Mouse (Mus musculus): ENCODE results near the gene Speer4c. TPM values are rescaled to one million over a fixed set of nuclear protein-coding genes. Genes with fewer than 3 reads are reported as not detected.
"Not testable (repeated sequence)": the region's sequence is repeated elsewhere in the genome, so short reads cannot be mapped to it uniquely, and the experiment has no call there.

Speer4c gene
- polyA plus RNA-seq (2012; rRNA removed) = not detected in 2 replicates

DNA sequence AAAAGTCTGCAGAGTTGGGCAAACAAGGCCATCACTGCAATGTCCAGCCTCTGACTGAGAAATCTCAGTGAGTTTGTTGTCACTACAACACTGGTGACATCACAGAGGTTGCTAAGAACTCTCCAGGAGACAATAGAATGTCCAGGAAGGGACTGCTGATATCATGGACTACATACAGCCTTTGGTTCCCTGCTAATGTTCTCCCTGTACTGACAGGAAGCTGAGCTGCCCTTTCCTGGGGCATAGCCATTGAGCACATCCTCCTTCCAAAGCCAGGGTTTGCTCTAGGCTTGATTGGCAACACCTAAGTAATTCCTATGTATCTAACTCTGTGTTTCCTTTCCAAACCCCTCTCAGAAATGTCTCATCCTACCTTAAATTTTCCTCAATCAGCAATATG is at the start of gene Speer4c:
TSS of gene Speer4c (minus strand) at position 101 of the 400 bp plus-strand sequence.
- H3K4me3 ChIP-seq (replicated peaks; ENCODE audit: insufficient read depth, low read depth, low read length); H3K27me3 ChIP-seq (ENCODE audit: control insufficient read depth, insufficient read depth, low read length); DNase-seq; H3K27ac ChIP-seq (ENCODE audit: insufficient read depth, low read length); H3K4me1 ChIP-seq (ENCODE audit: control insufficient read depth, insufficient read depth, low read length): not testable (repeated sequence)

GRCm38 (mm10) chr5:15747478-15748255 is 33.6 kb upstream of the Speer4c start:
- DNase-seq = no peak
- H3K27me3 ChIP-seq (ENCODE audit: control insufficient read depth, insufficient read depth, low read length) = no peaks in the 10 kb centered on the region
- H3K27ac ChIP-seq (ENCODE audit: insufficient read depth, low read length) = no peak overlapping the region
- TF ChIP-seq POLR2A (IDR thresholded peaks at IDR 0.05; ENCODE audit: borderline replicate concordance, insufficient read depth, low read length) (no peak), CTCF (IDR thresholded peaks at IDR 0.05; ENCODE audit: borderline replicate concordance, insufficient read depth, low read depth, low read length) (no peak)
- H3K4me3 ChIP-seq (replicated peaks; ENCODE audit: insufficient read depth, low read depth, low read length) = no peak overlapping the region
- H3K4me1 ChIP-seq (ENCODE audit: control insufficient read depth, insufficient read depth, low read length) = no peaks in the 10 kb centered on the region
- 83% methylated on average over 4 of the region's 4 CpGs for WGBS

GRCm38 (mm10) chr5:15734097-15734867 is 20.2 kb upstream of the Speer4c start:
- no peak overlapping the region for H3K4me3 ChIP-seq (replicated peaks; ENCODE audit: insufficient read depth, low read depth, low read length)
- 84% methylated on average over 3 of the region's 3 CpGs for WGBS
- TF ChIP-seq CTCF (IDR thresholded peaks at IDR 0.05; ENCODE audit: borderline replicate concordance, insufficient read depth, low read depth, low read length) (no peak), POLR2A (IDR thresholded peaks at IDR 0.05; ENCODE audit: borderline replicate concordance, insufficient read depth, low read length) (no peak)
- no peaks in the 10 kb centered on the region for H3K4me1 ChIP-seq (ENCODE audit: control insufficient read depth, insufficient read depth, low read length)
- H3K27ac ChIP-seq (ENCODE audit: insufficient read depth, low read length) = no peak overlapping the region
- no peak for DNase-seq
- H3K27me3 ChIP-seq (ENCODE audit: control insufficient read depth, insufficient read depth, low read length) = no peaks in the 10 kb centered on the region

- DNase-seq; H3K27me3 ChIP-seq (ENCODE audit: control insufficient read depth, insufficient read depth, low read length); H3K4me1 ChIP-seq (ENCODE audit: control insufficient read depth, insufficient read depth, low read length); H3K4me3 ChIP-seq (replicated peaks; ENCODE audit: insufficient read depth, low read depth, low read length); H3K27ac ChIP-seq (ENCODE audit: insufficient read depth, low read length): not testable (repeated sequence)
- WGBS = 25% methylated on average over 5 of the region's 5 CpGs
These were observed 11.2 kb downstream of the Speer4c start for GRCm38 (mm10) chr5:15702891-15703290.

GRCm38 (mm10) chr5:15697719-15698118 is 16.4 kb downstream of the Speer4c start:
- not testable (repeated sequence) for H3K27me3 ChIP-seq (ENCODE audit: control insufficient read depth, insufficient read depth, low read length); H3K4me3 ChIP-seq (replicated peaks; ENCODE audit: insufficient read depth, low read depth, low read length); H3K27ac ChIP-seq (ENCODE audit: insufficient read depth, low read length); H3K4me1 ChIP-seq (ENCODE audit: control insufficient read depth, insufficient read depth, low read length); DNase-seq
- 23% methylated on average over 2 of the region's 2 CpGs for WGBS

GRCm38 (mm10) chr5:15691849-15692248 is 22.2 kb downstream of the Speer4c start:
- not testable (repeated sequence) for H3K4me3 ChIP-seq (replicated peaks; ENCODE audit: insufficient read depth, low read depth, low read length)

GRCm38 (mm10) chr5:15690822-15691221 is 23.2 kb downstream of the Speer4c start:
- H3K4me3 ChIP-seq (replicated peaks; ENCODE audit: insufficient read depth, low read depth, low read length); DNase-seq; H3K27ac ChIP-seq (ENCODE audit: insufficient read depth, low read length); H3K4me1 ChIP-seq (ENCODE audit: control insufficient read depth, insufficient read depth, low read length); H3K27me3 ChIP-seq (ENCODE audit: control insufficient read depth, insufficient read depth, low read length): not testable (repeated sequence)
- 81% methylated on average over 4 of the region's 4 CpGs for WGBS

More at GRCm38 (mm10) chr5:15691849-15692248, 22.2 kb downstream of the Speer4c start:
- WGBS = 80% methylated on average over 4 of the region's 4 CpGs
- H3K4me1 ChIP-seq (ENCODE audit: control insufficient read depth, insufficient read depth, low read length); H3K27me3 ChIP-seq (ENCODE audit: control insufficient read depth, insufficient read depth, low read length); DNase-seq; H3K27ac ChIP-seq (ENCODE audit: insufficient read depth, low read length): not testable (repeated sequence)

GRCm38 (mm10) chr5:15689659-15690213 is 24.3 kb downstream of the Speer4c start:
- H3K27me3 ChIP-seq (ENCODE audit: control insufficient read depth, insufficient read depth, low read length); H3K4me1 ChIP-seq (ENCODE audit: control insufficient read depth, insufficient read depth, low read length); H3K4me3 ChIP-seq (replicated peaks; ENCODE audit: insufficient read depth, low read depth, low read length); H3K27ac ChIP-seq (ENCODE audit: insufficient read depth, low read length); DNase-seq: not testable (repeated sequence)
- whole genome bisulfite sequencing = 69% methylated on average over 6 of the region's 6 CpGs

GRCm38 (mm10) chr5:15688874-15689658 is 25.0 kb downstream of the Speer4c start:
- WGBS = 61% methylated on average over 4 of the region's 4 CpGs
- not testable (repeated sequence) for H3K27me3 ChIP-seq (ENCODE audit: control insufficient read depth, insufficient read depth, low read length); H3K4me3 ChIP-seq (replicated peaks; ENCODE audit: insufficient read depth, low read depth, low read length); H3K27ac ChIP-seq (ENCODE audit: insufficient read depth, low read length); H3K4me1 ChIP-seq (ENCODE audit: control insufficient read depth, insufficient read depth, low read length); DNase-seq

- not testable (repeated sequence) for H3K4me1 ChIP-seq (ENCODE audit: control insufficient read depth, insufficient read depth, low read length); H3K27ac ChIP-seq (ENCODE audit: insufficient read depth, low read length); H3K4me3 ChIP-seq (replicated peaks; ENCODE audit: insufficient read depth, low read depth, low read length); DNase-seq; H3K27me3 ChIP-seq (ENCODE audit: control insufficient read depth, insufficient read depth, low read length)
- WGBS = 72% methylated on average over 8 of the region's 10 CpGs
These were observed 32.6 kb downstream of the Speer4c start for GRCm38 (mm10) chr5:15681301-15682035.
